Mouse (Mus musculus): ENCODE data around the gene A930033H14Rik. TPM values are rescaled to one million over a fixed set of nuclear protein-coding genes. Genes with fewer than 3 reads are reported as not detected.

The A930033H14Rik gene
- polyA plus RNA-seq, 1 experiment: 1.9 TPM

GRCm38 (mm10) chr10:69238311-69238710, 25.4 kb upstream of the A930033H14Rik start:
- peaks cover 2% of the 10 kb centered on the region for H3K4me1 ChIP-seq (ENCODE audit: control insufficient read depth, insufficient read depth, low read length)
- TF ChIP-seq POLR2A (IDR thresholded peaks at IDR 0.05; ENCODE audit: extremely low read depth, insufficient read depth, low read length) (no peak), CTCF (IDR thresholded peaks at IDR 0.05; ENCODE audit: extremely low read depth, insufficient read depth, low read length) (no peak)

GRCm38 (mm10) chr10:69237781-69238180, 24.9 kb upstream of the A930033H14Rik start:
- Histone ChIP-seq H3K27ac (ENCODE audit: insufficient read depth, low read length) (no peak overlapping the region), H3K4me3 (ENCODE audit: insufficient read depth, low read length) (no peak overlapping the region), H3K4me1 (ENCODE audit: control insufficient read depth, insufficient read depth, low read length) (peaks cover 2% of the 10 kb centered on the region)
- no peak for TF ChIP-seq CTCF (IDR thresholded peaks at IDR 0.05; ENCODE audit: extremely low read depth, insufficient read depth, low read length)

More at GRCm38 (mm10) chr10:69238311-69238710, 25.4 kb upstream of the A930033H14Rik start:
- Histone ChIP-seq H3K27ac (ENCODE audit: insufficient read depth, low read length) (no peak overlapping the region), H3K4me3 (ENCODE audit: insufficient read depth, low read length) (no peak overlapping the region)

GRCm38 (mm10) chr10:69237185-69237584, 24.3 kb upstream of the A930033H14Rik start:
- Histone ChIP-seq H3K27ac (ENCODE audit: insufficient read depth, low read length) (no peak overlapping the region), H3K4me3 (ENCODE audit: insufficient read depth, low read length) (no peak overlapping the region), H3K4me1 (ENCODE audit: control insufficient read depth, insufficient read depth, low read length) (peaks cover 2% of the 10 kb centered on the region)
- TF ChIP-seq POLR2A (IDR thresholded peaks at IDR 0.05; ENCODE audit: extremely low read depth, insufficient read depth, low read length): no peak
- TF ChIP-seq CTCF (IDR thresholded peaks at IDR 0.05; ENCODE audit: extremely low read depth, insufficient read depth, low read length): no peak

GRCm38 (mm10) chr10:69225951-69226350, 13.1 kb upstream of the A930033H14Rik start:
- no peak overlapping the region for H3K27ac ChIP-seq (ENCODE audit: insufficient read depth, low read length)
- no peak overlapping the region for H3K4me3 ChIP-seq (ENCODE audit: insufficient read depth, low read length)
- peaks cover 2% of the 10 kb centered on the region; the same call in 1 of the 2 replicates for H3K4me1 ChIP-seq (ENCODE audit: control insufficient read depth, insufficient read depth, low read length)
- TF ChIP-seq CTCF (IDR thresholded peaks at IDR 0.05; ENCODE audit: extremely low read depth, insufficient read depth, low read length) (no peak), POLR2A (IDR thresholded peaks at IDR 0.05; ENCODE audit: extremely low read depth, insufficient read depth, low read length) (no peak)

- H3K4me1 ChIP-seq (ENCODE audit: control insufficient read depth, insufficient read depth, low read length): peaks cover 2% of the 10 kb centered on the region; the same call in 1 of the 2 replicates
- no peak overlapping the region for H3K4me3 ChIP-seq (ENCODE audit: insufficient read depth, low read length)
- no peak overlapping the region for H3K27ac ChIP-seq (ENCODE audit: insufficient read depth, low read length)
- TF ChIP-seq POLR2A (IDR thresholded peaks at IDR 0.05; ENCODE audit: extremely low read depth, insufficient read depth, low read length) (no peak), CTCF (IDR thresholded peaks at IDR 0.05; ENCODE audit: extremely low read depth, insufficient read depth, low read length) (no peak)
Measured at GRCm38 (mm10) chr10:69225471-69225870, 12.6 kb upstream of the A930033H14Rik start.

GRCm38 (mm10) chr10:69224276-69224675, 11.4 kb upstream of the A930033H14Rik start:
- H3K27ac ChIP-seq (ENCODE audit: insufficient read depth, low read length): no peak overlapping the region
- no peak for TF ChIP-seq POLR2A (IDR thresholded peaks at IDR 0.05; ENCODE audit: extremely low read depth, insufficient read depth, low read length)
- TF ChIP-seq CTCF (IDR thresholded peaks at IDR 0.05; ENCODE audit: extremely low read depth, insufficient read depth, low read length): no peak

GRCm38 (mm10) chr10:69223232-69223631, 10.3 kb upstream of the A930033H14Rik start:
- Histone ChIP-seq H3K4me1 (ENCODE audit: control insufficient read depth, insufficient read depth, low read length) (peaks cover 2% of the 10 kb centered on the region; the same call in 1 of the 2 replicates), H3K27ac (ENCODE audit: insufficient read depth, low read length) (no peak overlapping the region)
- TF ChIP-seq POLR2A (IDR thresholded peaks at IDR 0.05; ENCODE audit: extremely low read depth, insufficient read depth, low read length): no peak
- no peak for TF ChIP-seq CTCF (IDR thresholded peaks at IDR 0.05; ENCODE audit: extremely low read depth, insufficient read depth, low read length)

More at GRCm38 (mm10) chr10:69224276-69224675, 11.4 kb upstream of the A930033H14Rik start:
- peaks cover 2% of the 10 kb centered on the region; the same call in 1 of the 2 replicates for H3K4me1 ChIP-seq (ENCODE audit: control insufficient read depth, insufficient read depth, low read length)
- no peak overlapping the region for H3K4me3 ChIP-seq (ENCODE audit: insufficient read depth, low read length)

GRCm38 (mm10) chr10:69221955-69222354, 9.1 kb upstream of the A930033H14Rik start:
- Histone ChIP-seq H3K4me3 (ENCODE audit: insufficient read depth, low read length) (no peak overlapping the region), H3K4me1 (ENCODE audit: control insufficient read depth, insufficient read depth, low read length) (peaks cover 2% of the 10 kb centered on the region; the same call in 1 of the 2 replicates), H3K27ac (ENCODE audit: insufficient read depth, low read length) (no peak overlapping the region)
- TF ChIP-seq POLR2A (IDR thresholded peaks at IDR 0.05; ENCODE audit: extremely low read depth, insufficient read depth, low read length) (no peak), CTCF (IDR thresholded peaks at IDR 0.05; ENCODE audit: extremely low read depth, insufficient read depth, low read length) (no peak)

More at GRCm38 (mm10) chr10:69223232-69223631, 10.3 kb upstream of the A930033H14Rik start:
- H3K4me3 ChIP-seq (ENCODE audit: insufficient read depth, low read length): no peak overlapping the region

- Histone ChIP-seq H3K4me3 (ENCODE audit: insufficient read depth, low read length) (no peak overlapping the region), H3K27ac (ENCODE audit: insufficient read depth, low read length) (no peak overlapping the region), H3K4me1 (ENCODE audit: control insufficient read depth, insufficient read depth, low read length) (peaks cover 2% of the 10 kb centered on the region; the same call in 1 of the 2 replicates)
- no peak for TF ChIP-seq POLR2A (IDR thresholded peaks at IDR 0.05; ENCODE audit: extremely low read depth, insufficient read depth, low read length)
- TF ChIP-seq CTCF (IDR thresholded peaks at IDR 0.05; ENCODE audit: extremely low read depth, insufficient read depth, low read length): no peak
Measured at GRCm38 (mm10) chr10:69221148-69221547, 8.2 kb upstream of the A930033H14Rik start.

- peaks cover 2% of the 10 kb centered on the region; the same call in 1 of the 2 replicates for H3K4me1 ChIP-seq (ENCODE audit: control insufficient read depth, insufficient read depth, low read length)
- TF ChIP-seq CTCF (IDR thresholded peaks at IDR 0.05; ENCODE audit: extremely low read depth, insufficient read depth, low read length) (no peak), POLR2A (IDR thresholded peaks at IDR 0.05; ENCODE audit: extremely low read depth, insufficient read depth, low read length) (no peak)
- no peak overlapping the region for H3K4me3 ChIP-seq (ENCODE audit: insufficient read depth, low read length)
- no peak overlapping the region for H3K27ac ChIP-seq (ENCODE audit: insufficient read depth, low read length)
Measured at GRCm38 (mm10) chr10:69220296-69220695, 7.4 kb upstream of the A930033H14Rik start.

Measured in cortical plate, adult 2 months (tissue).